Mouse (Mus musculus): Measurements from ENCODE around the gene Gm21885. TPM values are rescaled to one million over a fixed set of nuclear protein-coding genes. Genes with fewer than 3 reads are reported as not detected.

The Gm21885 gene
- total and polyA plus RNA-seq, 2 experiments from 2014 or later, result 0.30 TPM; not detected in 1

- H3K4me1 ChIP-seq (ENCODE audit: control insufficient read depth, insufficient read depth), result peaks cover 9% of the 10 kb centered on the region
- DNase-seq (ENCODE audit: low spot score) (no peak), ATAC-seq (ENCODE audit: insufficient read depth, low read depth) (no peak)
- WGBS, result 89% methylated on average over 2 of the region's 2 CpGs
- H3K27me3 ChIP-seq (ENCODE audit: control insufficient read depth, insufficient read depth, low read length), result no peaks in the 10 kb centered on the region
- H3K4me3 ChIP-seq (ENCODE audit: low read depth, low read length), result no peak overlapping the region
- TF ChIP-seq EP300 (IDR thresholded peaks at IDR 0.05; ENCODE audit: low read depth) (no peak), CTCF (IDR thresholded peaks at IDR 0.05; ENCODE audit: low read depth) (no peak)
- H3K9me3 ChIP-seq (replicated peaks; ENCODE audit: control insufficient read depth, low read length), result no peaks in the 10 kb centered on the region
- H3K27ac ChIP-seq (ENCODE audit: low read depth), result no peak overlapping the region
- no peak overlapping the region for H3K9ac ChIP-seq (replicated peaks; ENCODE audit: low read depth, low read length)
- H3K36me3 ChIP-seq (replicated peaks; ENCODE audit: control insufficient read depth, insufficient read depth, low read length), result no peaks in the 10 kb centered on the region
- no peak overlapping the region for H3K4me2 ChIP-seq (ENCODE audit: low read depth, low read length)
Measured at GRCm38 (mm10) chr11:94275686-94276085, 6.0 kb upstream of the Gm21885 start.

DNA sequence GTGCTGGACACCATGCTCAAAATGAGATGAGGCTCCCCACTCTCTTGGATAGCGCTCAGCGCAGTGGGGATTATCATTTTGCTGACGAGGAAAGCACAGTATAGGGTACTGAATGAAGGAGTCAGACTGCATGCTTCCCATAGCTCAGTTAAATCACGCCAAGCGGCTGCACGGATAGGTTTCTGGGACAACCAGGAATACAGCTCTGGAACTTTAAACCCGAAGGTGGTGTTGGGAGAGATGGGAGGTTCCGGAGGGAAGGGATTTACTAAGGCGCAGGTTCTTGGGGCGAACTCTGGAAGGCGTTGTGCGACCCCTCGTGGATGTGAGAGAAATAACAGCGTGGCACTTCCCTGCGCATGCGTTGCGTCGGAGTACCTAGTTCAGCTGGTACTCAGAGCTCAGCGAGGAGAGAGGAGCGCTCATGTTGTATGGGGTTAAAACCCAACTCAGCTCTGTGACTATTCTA lies 4.8 kb upstream of the Gm21885 start:
- Histone ChIP-seq H3K4me1 (ENCODE audit: control insufficient read depth, insufficient read depth) (peaks cover 9% of the 10 kb centered on the region), H3K9ac (replicated peaks; ENCODE audit: low read depth, low read length) (peak overlapping the region; percentile 43; the same call in 1 of the 2 replicates), H3K9me3 (replicated peaks; ENCODE audit: control insufficient read depth, low read length) (no peaks in the 10 kb centered on the region), H3K36me3 (replicated peaks; ENCODE audit: control insufficient read depth, insufficient read depth, low read length) (no peaks in the 10 kb centered on the region), H3K27ac (ENCODE audit: low read depth) (no peak overlapping the region), H3K27me3 (ENCODE audit: control insufficient read depth, insufficient read depth, low read length) (no peaks in the 10 kb centered on the region), H3K4me3 (ENCODE audit: low read depth, low read length) (peak overlapping the region; percentile 44), H3K4me2 (ENCODE audit: low read depth, low read length) (peak overlapping the region; percentile 70)
- WGBS, result 7% methylated on average over 20 of the region's 20 CpGs
- DNase-seq (ENCODE audit: low spot score), result peak; percentile 97
- no peak for TF ChIP-seq EP300 (IDR thresholded peaks at IDR 0.05; ENCODE audit: low read depth)
- TF ChIP-seq CTCF (IDR thresholded peaks at IDR 0.05; ENCODE audit: low read depth), result peak; percentile 90
- peak; percentile 81 for ATAC-seq (ENCODE audit: insufficient read depth, low read depth)

DNA sequence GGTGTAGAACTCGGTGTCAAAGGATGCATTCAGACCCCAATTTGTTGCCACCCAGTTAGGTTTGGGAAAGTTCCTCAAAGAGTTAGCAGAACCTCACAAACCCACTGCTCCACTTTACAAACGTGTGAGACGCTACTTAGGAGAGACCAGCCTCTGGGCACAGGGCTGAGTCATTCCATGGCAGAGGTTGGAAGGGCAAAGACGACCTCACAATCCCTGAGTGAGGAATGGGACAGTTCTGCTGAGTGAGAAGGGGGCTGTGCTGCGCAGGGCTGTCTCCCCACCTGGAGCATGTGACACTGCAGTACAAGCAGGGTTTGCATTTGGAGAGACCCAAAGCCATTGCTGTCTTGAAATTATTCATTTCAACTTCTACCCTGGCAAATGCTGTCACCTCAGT lies 618 bp downstream of the Gm21885 start:
- no peak overlapping the region for H3K9ac ChIP-seq (replicated peaks; ENCODE audit: low read depth, low read length)
- no peak overlapping the region for H3K4me2 ChIP-seq (ENCODE audit: low read depth, low read length)
- H3K27me3 ChIP-seq (ENCODE audit: control insufficient read depth, insufficient read depth, low read length), result no peaks in the 10 kb centered on the region
- 49% methylated on average over 5 of the region's 5 CpGs for WGBS
- H3K27ac ChIP-seq (ENCODE audit: low read depth), result peak overlapping the region; percentile 54
- no peak overlapping the region for H3K4me3 ChIP-seq (ENCODE audit: low read depth, low read length)
- H3K9me3 ChIP-seq (replicated peaks; ENCODE audit: control insufficient read depth, low read length), result no peaks in the 10 kb centered on the region
- ATAC-seq (ENCODE audit: insufficient read depth, low read depth) (no peak), DNase-seq (ENCODE audit: low spot score) (no peak)
- TF ChIP-seq CTCF (IDR thresholded peaks at IDR 0.05; ENCODE audit: low read depth) (no peak), EP300 (IDR thresholded peaks at IDR 0.05; ENCODE audit: low read depth) (no peak)
- H3K36me3 ChIP-seq (replicated peaks; ENCODE audit: control insufficient read depth, insufficient read depth, low read length), result peaks cover 31% of the 10 kb centered on the region
- 0 out of 2 replicates have a peak, but pooled peaks cover 5% of the 10 kb centered on the region for H3K4me1 ChIP-seq (ENCODE audit: control insufficient read depth, insufficient read depth)

DNA sequence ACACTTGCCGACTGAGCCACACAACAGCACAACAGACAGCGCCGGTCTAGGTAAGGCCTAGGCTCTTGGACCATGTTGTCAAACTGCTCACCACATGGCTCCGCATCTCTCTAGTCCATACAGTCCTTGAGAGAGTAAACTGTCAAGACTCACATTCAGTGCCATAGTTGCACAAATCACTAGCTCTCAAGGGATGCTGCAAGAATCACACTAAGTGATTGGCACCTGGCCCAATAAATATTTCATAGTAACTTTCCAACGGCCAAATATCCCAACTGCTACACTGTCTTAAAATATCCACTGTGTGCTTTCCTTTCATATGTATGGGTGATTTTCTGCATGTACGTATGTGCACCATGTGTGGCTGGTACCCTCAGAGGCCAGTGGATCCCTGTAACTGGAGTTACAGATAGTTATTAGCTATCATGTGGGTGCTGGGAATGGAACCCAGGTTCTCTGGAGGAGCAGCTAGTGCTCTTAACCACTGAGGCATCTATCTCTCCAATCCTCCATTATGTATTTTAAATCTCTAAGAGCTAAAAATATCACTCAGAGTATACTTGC lies 1.9 kb downstream of the Gm21885 start:
- Histone ChIP-seq H3K27ac (ENCODE audit: low read depth) (no peak overlapping the region), H3K4me1 (ENCODE audit: control insufficient read depth, insufficient read depth) (0 out of 2 replicates have a peak, but pooled peaks cover 5% of the 10 kb centered on the region), H3K4me3 (ENCODE audit: low read depth, low read length) (no peak overlapping the region), H3K9ac (replicated peaks; ENCODE audit: low read depth, low read length) (no peak overlapping the region), H3K27me3 (ENCODE audit: control insufficient read depth, insufficient read depth, low read length) (no peaks in the 10 kb centered on the region), H3K36me3 (replicated peaks; ENCODE audit: control insufficient read depth, insufficient read depth, low read length) (peaks cover 44% of the 10 kb centered on the region), H3K4me2 (ENCODE audit: low read depth, low read length) (no peak overlapping the region), H3K9me3 (replicated peaks; ENCODE audit: control insufficient read depth, low read length) (no peaks in the 10 kb centered on the region)
- DNase-seq (ENCODE audit: low spot score) (no peak), ATAC-seq (ENCODE audit: insufficient read depth, low read depth) (no peak)
- TF ChIP-seq EP300 (IDR thresholded peaks at IDR 0.05; ENCODE audit: low read depth), result no peak
- no peak for TF ChIP-seq CTCF (IDR thresholded peaks at IDR 0.05; ENCODE audit: low read depth)
- 85% methylated on average over 6 of the region's 6 CpGs for whole genome bisulfite sequencing

- Histone ChIP-seq H3K4me1 (ENCODE audit: control insufficient read depth, insufficient read depth) (0 out of 2 replicates have a peak, but pooled peaks cover 5% of the 10 kb centered on the region), H3K9me3 (replicated peaks; ENCODE audit: control insufficient read depth, low read length) (no peaks in the 10 kb centered on the region), H3K9ac (replicated peaks; ENCODE audit: low read depth, low read length) (no peak overlapping the region), H3K27ac (ENCODE audit: low read depth) (no peak overlapping the region), H3K27me3 (ENCODE audit: control insufficient read depth, insufficient read depth, low read length) (no peaks in the 10 kb centered on the region), H3K36me3 (replicated peaks; ENCODE audit: control insufficient read depth, insufficient read depth, low read length) (peaks cover 68% of the 10 kb centered on the region), H3K4me2 (ENCODE audit: low read depth, low read length) (no peak overlapping the region), H3K4me3 (ENCODE audit: low read depth, low read length) (no peak overlapping the region)
- TF ChIP-seq EP300 (IDR thresholded peaks at IDR 0.05; ENCODE audit: low read depth) (no peak), CTCF (IDR thresholded peaks at IDR 0.05; ENCODE audit: low read depth) (no peak)
- no peak for ATAC-seq (ENCODE audit: insufficient read depth, low read depth)
- no peak for DNase-seq (ENCODE audit: low spot score)
- 85% methylated on average over 11 of the region's 11 CpGs for WGBS
Measured at GRCm38 (mm10) chr11:94285886-94286574, 4.4 kb downstream of the Gm21885 start.
